Mouse (Mus musculus): ENCODE data around the gene Utrn. TPM values are rescaled to one million over a fixed set of nuclear protein-coding genes. Genes with fewer than 3 reads are reported as not detected.

Utrn gene
- total and polyA plus RNA-seq, 3 experiments = 0.31 to 1.1 (median 0.67) TPM

- Histone ChIP-seq H3K4me3 (replicated peaks in 1 of 3; ENCODE audit: low read depth in 2 of 3, low read length in 2 of 3, poor library complexity in 1 of 3) (no peak overlapping the region), H3K4me1 (ENCODE audit: control insufficient read depth in 1 of 2, insufficient read depth in 2 of 2) (no peaks in the 10 kb centered on the region), H3K4me2 (ENCODE audit: insufficient read depth, low read depth, poor library complexity, severe bottlenecking) (no peak overlapping the region), H3K27me3 (replicated peaks) (no peaks in the 10 kb centered on the region), H3K9me3 (replicated peaks; ENCODE audit: low read length) (no peaks in the 10 kb centered on the region), H3K9ac (ENCODE audit: insufficient read depth, low read depth) (no peak overlapping the region), H3K36me3 (replicated peaks in 1 of 2; ENCODE audit: control insufficient read depth in 1 of 2, insufficient read depth in 1 of 2, low read length in 1 of 2) (no peaks in the 10 kb centered on the region), H3K79me2 (replicated peaks; ENCODE audit: control insufficient read depth, extremely low read depth, insufficient read depth, poor library complexity, severe bottlenecking) (no peaks in the 10 kb centered on the region), H3K27ac (ENCODE audit: insufficient read depth, low read depth) (no peak overlapping the region)
- dilution Hi-C loops (cut with MboI; ENCODE audit: extremely low pct_ligation_motif_present, extremely low pct_unique_long_range_greater_than_20kb, low sequenced_read_pairs) (no loop called here), in situ Hi-C loops (cut with MboI; ENCODE audit: low pct_ligation_motif_present, low pct_unique_long_range_greater_than_20kb, low sequenced_read_pairs) (no loop called here)
- no peak for TF ChIP-seq SIN3A (IDR thresholded peaks at IDR 0.05; ENCODE audit: low read length)
- TF ChIP-seq HCFC1 (IDR thresholded peaks at IDR 0.05; ENCODE audit: low read depth, low read length) = no peak
- no peak for TF ChIP-seq BHLHE40 (IDR thresholded peaks at IDR 0.05; ENCODE audit: low read depth, low read length)
- TF ChIP-seq ZC3H11A (IDR thresholded peaks at IDR 0.05; ENCODE audit: low read depth, low read length) = no peak
- TF ChIP-seq MAX (IDR thresholded peaks at IDR 0.05; ENCODE audit: low read length) = no peak
- TF ChIP-seq PAX5 (IDR thresholded peaks at IDR 0.05; ENCODE audit: low read length) = no peak
- TF ChIP-seq TCF12 (IDR thresholded peaks at IDR 0.05; ENCODE audit: low read depth, low read length) = no peak
- TF ChIP-seq MEF2A (IDR thresholded peaks at IDR 0.05; ENCODE audit: borderline replicate concordance, low read depth, low read length) = no peak
- no peak for TF ChIP-seq CHD1 (IDR thresholded peaks at IDR 0.05; ENCODE audit: low read depth, low read length)
- TF ChIP-seq MYC (IDR thresholded peaks at IDR 0.05; ENCODE audit: low read depth, low read length) = no peak
- TF ChIP-seq ELF1 (IDR thresholded peaks at IDR 0.05; ENCODE audit: low read depth, low read length) = no peak
- TF ChIP-seq ZMIZ1 (IDR thresholded peaks at IDR 0.05; ENCODE audit: low read depth, low read length) = no peak
- TF ChIP-seq IRF4 (IDR thresholded peaks at IDR 0.05; ENCODE audit: low read depth, low read length) = no peak
- TF ChIP-seq JUND (conservative IDR thresholded peaks at IDR 0.05; ENCODE audit: low read depth, low read length) = no peak
- no peak for DNase-seq (ENCODE audit: extremely low read depth)
These were observed 316.8 kb downstream of the Utrn start for GRCm38 (mm10) chr10:12552196-12552889.

- H3K36me3 ChIP-seq (replicated peaks in 1 of 2; ENCODE audit: control insufficient read depth in 1 of 2, insufficient read depth in 1 of 2, low read length in 1 of 2) = no peaks in the 10 kb centered on the region
- dilution Hi-C loops (cut with MboI; ENCODE audit: extremely low pct_ligation_motif_present, extremely low pct_unique_long_range_greater_than_20kb, low sequenced_read_pairs) (no loop called here), in situ Hi-C loops (cut with MboI; ENCODE audit: low pct_ligation_motif_present, low pct_unique_long_range_greater_than_20kb, low sequenced_read_pairs) (no loop called here)
- no peaks in the 10 kb centered on the region for H3K79me2 ChIP-seq (replicated peaks; ENCODE audit: control insufficient read depth, extremely low read depth, insufficient read depth, poor library complexity, severe bottlenecking)
- H3K9ac ChIP-seq (ENCODE audit: insufficient read depth, low read depth) = no peak overlapping the region
- H3K27me3 ChIP-seq (replicated peaks) = no peaks in the 10 kb centered on the region
- no peaks in the 10 kb centered on the region for H3K4me1 ChIP-seq (ENCODE audit: control insufficient read depth in 1 of 2, insufficient read depth in 2 of 2)
- H3K27ac ChIP-seq (ENCODE audit: insufficient read depth, low read depth) = no peak overlapping the region
- TF ChIP-seq MEF2A (IDR thresholded peaks at IDR 0.05; ENCODE audit: borderline replicate concordance, low read depth, low read length) (no peak), ZNF384 (IDR thresholded peaks at IDR 0.05; ENCODE audit: low read depth, low read length) (no peak), CTCF (conservative IDR thresholded peaks at IDR 0.05 in 1 of 2, IDR thresholded peaks at IDR 0.05 in 1 of 2; ENCODE audit: low read depth in 2 of 2, low read length in 2 of 2) (no peak)
- no peaks in the 10 kb centered on the region for H3K9me3 ChIP-seq (replicated peaks; ENCODE audit: low read length)
- no peak overlapping the region for H3K4me3 ChIP-seq (replicated peaks in 1 of 3; ENCODE audit: low read depth in 2 of 3, low read length in 2 of 3, poor library complexity in 1 of 3)
- H3K4me2 ChIP-seq (ENCODE audit: insufficient read depth, low read depth, poor library complexity, severe bottlenecking) = no peak overlapping the region
- DNase-seq (ENCODE audit: extremely low read depth) = no peak
These were observed 317.4 kb downstream of the Utrn start for GRCm38 (mm10) chr10:12551735-12552134.
